Mouse (Mus musculus) megakaryocyte, embryonic 14.5 days (primary cell): ENCODE results near the gene Zfp39.

ENCODE experiments used
- FLI1 ChIP-seq: IDR thresholded peaks from 2 replicates; pipeline ENCODE4 v1.6.1; 2012; ENCODE audit warnings: low read length, inconsistent platforms, mixed read lengths
- GATA1 ChIP-seq: IDR thresholded peaks from 3 replicates; pipeline ENCODE4 v1.6.1; 2012; ENCODE audit warnings: mixed read lengths, low read length, inconsistent platforms, borderline replicate concordance

- TF ChIP-seq GATA1 (no peak), FLI1 (no peak)
Observed at GRCm38 (mm10) chr11:58913776-58914175, 9.8 kb upstream of the Zfp39 start.
